Mouse (Mus musculus) lung, postnatal 0 days (tissue): ENCODE data around the gene Mphosph8.

Source experiments
- CTCF ChIP-seq: IDR thresholded peaks from 2 replicates; pipeline ENCODE4 v1.5.1; 2016; ENCODE audit warnings: antibody characterized with exemption, mild to moderate bottlenecking
- EP300 ChIP-seq: IDR thresholded peaks from 2 replicates; pipeline ENCODE4 v1.6.1; 2016; ENCODE audit warnings: antibody characterized with exemption, mild to moderate bottlenecking, control low read depth

GRCm38 (mm10) chr14:56667969-56668802 is at the start of gene Mphosph8:
- TF ChIP-seq CTCF: no peak
- TF ChIP-seq EP300: no peak
